Mouse (Mus musculus) MEL (cell line): ENCODE results near the gene Pfdn6. TPM values are rescaled to one million over a fixed set of nuclear protein-coding genes. Genes with fewer than 3 reads are reported as not detected.
A peak's percentile ranks its signal among the peaks of the same experiment; 100 is the strongest.

Experiments
- DNase-seq: peaks from one replicate; pipeline ENCODE4 v3.0.0; 2011; ENCODE audit warnings: low read depth, low spot score
- H3K27ac ChIP-seq: 2 replicates; pipeline ENCODE4 v1.5.1; 2012; ENCODE audit warnings: low read depth, mild to moderate bottlenecking, control low read depth, low read length, moderate library complexity; ENCODE audit not compliant: control insufficient read depth
- H3K27me3 ChIP-seq, 2 experiments: fragments of 150-350 bp in 1 of 2; sonication (generic) in 1 of 2; 2 replicates each; pipeline ENCODE4 v1.6.1; 2012; ENCODE audit warnings: low read length in 2 of 2, mild to moderate bottlenecking in 2 of 2, improper control_type of control experiment in 1 of 2, moderate library complexity in 1 of 2; ENCODE audit not compliant: insufficient read depth in 2 of 2, control insufficient read depth in 1 of 2
- H3K36me3 ChIP-seq, 2 experiments: 2 replicates each; pipeline ENCODE4 v1.6.1; 2012 to 2014; ENCODE audit warnings: low read length in 2 of 2, improper control_type of control experiment in 1 of 2, inconsistent platforms in 1 of 2, mild to moderate bottlenecking in 1 of 2; ENCODE audit not compliant: insufficient read depth in 2 of 2, control insufficient read depth in 1 of 2
- H3K4me1 ChIP-seq, 2 experiments: fragments of 150-350 bp in 1 of 2; sonication (generic) in 1 of 2; 2 replicates each; pipeline ENCODE4 v1.6.1; 2012; ENCODE audit warnings: low read length in 2 of 2, improper control_type of control experiment in 1 of 2, mild to moderate bottlenecking in 1 of 2; ENCODE audit not compliant: insufficient read depth in 2 of 2, control insufficient read depth in 1 of 2
- H3K4me3 ChIP-seq, 2 experiments: fragments of 150-350 bp in 1 of 2; sonication (generic) in 1 of 2; 2 replicates each; pipeline ENCODE4 v1.5.1; 2012; ENCODE audit warnings: low read depth in 2 of 2, low read length in 2 of 2, mild to moderate bottlenecking in 2 of 2, moderate library complexity in 2 of 2, control low read depth in 1 of 2, improper control_type of control experiment in 1 of 2; ENCODE audit not compliant: control insufficient read depth in 1 of 2, insufficient read depth in 1 of 2
- H3K79me2 ChIP-seq: 2 replicates; pipeline ENCODE4 v1.6.1; 2012; ENCODE audit warnings: mild to moderate bottlenecking, low read length, moderate library complexity; ENCODE audit not compliant: control insufficient read depth, poor library complexity, insufficient read depth
- H3K9ac ChIP-seq: 2 replicates; pipeline ENCODE4 v1.6.1; 2012; ENCODE audit warnings: low read depth, mild to moderate bottlenecking, control low read depth, low read length, moderate library complexity; ENCODE audit not compliant: control insufficient read depth, poor library complexity, severe bottlenecking
- H3K9me3 ChIP-seq: fragments of 150-350 bp; sonication (generic); replicated peaks from 2 replicates; pipeline ENCODE4 v1.6.1; 2012; ENCODE audit warnings: mild to moderate bottlenecking, low read length, improper control_type of control experiment, moderate library complexity; ENCODE audit not compliant: insufficient read depth
- CTCF ChIP-seq, 3 experiments: IDR thresholded peaks in 2 of 3; conservative IDR thresholded peaks in 1 of 3; 2 replicates each; pipeline ENCODE4 v1.5.1; 2011 to 2012; ENCODE audit warnings: low read length in 3 of 3, low read depth in 2 of 3, mild to moderate bottlenecking in 2 of 3, improper control_type of control experiment in 1 of 3, inconsistent platforms in 1 of 3, mixed read lengths in 1 of 3, moderate library complexity in 1 of 3; ENCODE audit not compliant: control insufficient read depth in 1 of 3, insufficient read depth in 1 of 3, poor library complexity in 1 of 3, severe bottlenecking in 1 of 3
- KAT2A ChIP-seq: conservative IDR thresholded peaks from 2 replicates; pipeline ENCODE4 v1.6.1; 2012; ENCODE audit warnings: low read depth, low read length, improper control_type of control experiment, inconsistent platforms
- MAX ChIP-seq: IDR thresholded peaks from 2 replicates; pipeline ENCODE4 v1.6.1; 2011; ENCODE audit warnings: low read length, improper control_type of control experiment
- MEF2A ChIP-seq: IDR thresholded peaks from 2 replicates; pipeline ENCODE4 v1.6.1; 2014; ENCODE audit warnings: low read depth, mild to moderate bottlenecking, inconsistent platforms, low read length, improper control_type of control experiment; ENCODE audit not compliant: poor library complexity, insufficient replicate concordance, severe bottlenecking; ENCODE audit errors: extremely low read depth
- MXI1 ChIP-seq: IDR thresholded peaks from 2 replicates; pipeline ENCODE4 v1.6.1; 2011; ENCODE audit warnings: mild to moderate bottlenecking, low read depth, low read length, improper control_type of control experiment
- MYB ChIP-seq: IDR thresholded peaks from 2 replicates; pipeline ENCODE4 v1.6.1; 2011; ENCODE audit warnings: mild to moderate bottlenecking, low read depth, low read length, improper control_type of control experiment
- NRF1 ChIP-seq: IDR thresholded peaks from 2 replicates; pipeline ENCODE4 v1.6.1; 2014; ENCODE audit warnings: low read depth, mild to moderate bottlenecking, inconsistent platforms, low read length, improper control_type of control experiment, moderate library complexity; ENCODE audit not compliant: poor library complexity, insufficient read depth, severe bottlenecking
- POLR2A ChIP-seq, 2 experiments: IDR thresholded peaks; 2 replicates each; pipeline ENCODE4 v1.6.1; 2011 to 2012; ENCODE audit warnings: low read length in 2 of 2, mild to moderate bottlenecking in 2 of 2, control low read depth in 1 of 2, improper control_type of control experiment in 1 of 2, low read depth in 1 of 2, moderate library complexity in 1 of 2; ENCODE audit not compliant: control insufficient read depth in 1 of 2, insufficient read depth in 1 of 2, poor library complexity in 1 of 2
- SIN3A ChIP-seq: IDR thresholded peaks from 2 replicates; pipeline ENCODE4 v1.6.1; 2012; ENCODE audit warnings: low read length, improper control_type of control experiment, inconsistent platforms
- UBTF ChIP-seq: IDR thresholded peaks from 2 replicates; pipeline ENCODE4 v1.6.1; 2012; ENCODE audit warnings: low read depth, mild to moderate bottlenecking, inconsistent platforms, low read length, improper control_type of control experiment, moderate library complexity, borderline replicate concordance; ENCODE audit not compliant: insufficient read depth
- USF2 ChIP-seq, 2 experiments: IDR thresholded peaks; 2 replicates each; pipeline ENCODE4 v1.6.1; 2011 to 2012; ENCODE audit warnings: improper control_type of control experiment in 2 of 2, low read length in 2 of 2, borderline replicate concordance in 1 of 2, inconsistent platforms in 1 of 2, low read depth in 1 of 2, mild to moderate bottlenecking in 1 of 2; ENCODE audit not compliant: insufficient read depth in 1 of 2
- ZNF384 ChIP-seq: IDR thresholded peaks from 2 replicates; pipeline ENCODE4 v1.6.1; 2012; ENCODE audit warnings: low read depth, mild to moderate bottlenecking, inconsistent platforms, low read length, improper control_type of control experiment
- polyA plus RNA-seq, 2 experiments: library from polyadenylated mRNA; stranded (reverse) in 1 of 2; unstranded in 1 of 2; fragments of >175 nt in 1 of 2; fragments of >200 nt in 1 of 2; gene quantifications; 2 replicates each; pipeline versions ENCODE4 v1.2.1 to v1.2.4; 2012; ENCODE audit warnings: low replicate concordance in 2 of 2, low read depth in 1 of 2; ENCODE audit not compliant: insufficient read length in 2 of 2, insufficient read depth in 1 of 2, missing spikeins in 1 of 2
- total RNA-seq: library from RNA; depleted of rRNA; stranded (reverse); fragments of 300-350 nt; gene quantifications from 2 replicates; pipeline ENCODE4 v1.2.3, GENCODE M21; 2012

Gene Pfdn6
- total and polyA plus RNA-seq, 3 experiments: 222 to 239 TPM; not detected in 1

DNA sequence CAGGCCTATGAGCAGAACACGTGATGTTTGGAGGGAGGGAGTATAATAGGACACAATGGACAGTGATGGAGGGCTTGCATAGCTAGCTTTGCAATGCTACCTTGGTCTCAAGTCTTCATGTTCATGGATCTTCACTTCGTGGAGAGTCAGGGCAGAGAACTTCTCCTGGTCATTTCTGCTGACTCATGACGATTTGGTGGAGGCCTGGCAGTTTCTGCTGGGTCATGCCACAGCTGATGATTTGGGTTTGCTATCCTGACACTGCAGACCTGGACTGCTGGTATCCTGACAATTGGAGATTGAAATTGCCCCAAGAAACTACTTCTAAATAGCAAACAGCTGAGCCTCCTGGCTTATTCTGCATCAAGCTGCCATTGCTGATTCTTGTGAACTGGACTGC lies 33.4 kb upstream of the Pfdn6 start:
- no peaks in the 10 kb centered on the region for H3K79me2 ChIP-seq
- no peak for DNase-seq

DNA sequence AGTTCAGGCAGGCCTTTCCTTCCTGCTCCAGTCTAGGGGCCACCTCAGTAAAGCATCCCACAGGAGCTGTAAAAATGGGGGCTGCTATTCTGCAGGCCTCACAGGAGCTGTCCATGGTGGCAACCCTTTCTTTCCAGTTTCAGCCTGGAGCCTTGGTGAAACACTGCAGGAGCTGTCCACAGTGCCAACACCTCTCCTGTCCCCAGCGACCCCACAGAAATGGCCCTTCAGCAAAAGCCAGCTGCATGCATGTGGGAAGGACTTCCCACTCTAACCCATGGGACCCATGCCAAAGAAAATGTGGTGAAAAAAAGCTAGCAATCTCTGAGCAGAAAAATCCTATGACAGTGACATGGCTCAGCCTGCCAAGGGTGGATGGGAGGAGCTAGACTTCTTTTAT lies 32.5 kb upstream of the Pfdn6 start:
- no peaks in the 10 kb centered on the region for H3K36me3 ChIP-seq
- no peak overlapping the region for H3K27ac ChIP-seq
- H3K9me3 ChIP-seq: no peaks in the 10 kb centered on the region

More for the DNA sequence above, 33.4 kb upstream of the Pfdn6 start:
- Histone ChIP-seq H3K36me3 (no peaks in the 10 kb centered on the region), H3K4me1 (no peaks in the 10 kb centered on the region), H3K27me3 (peaks cover 0 to 1% of the 10 kb centered on the region in 2 experiments; a peak in 1 of 4 replicates), H3K4me3 (no peak overlapping the region), H3K27ac (no peak overlapping the region), H3K9me3 (no peaks in the 10 kb centered on the region), H3K9ac (no peak overlapping the region)
- no peak for TF ChIP-seq MAX
- no peak for TF ChIP-seq MEF2A
- no peak for TF ChIP-seq UBTF
- TF ChIP-seq MYB: no peak
- TF ChIP-seq POLR2A (IDR thresholded peaks at IDR 0.05; ENCODE audit: control insufficient read depth in 1 of 2, insufficient read depth in 1 of 2, low read depth in 1 of 2, low read length in 2 of 2, poor library complexity in 1 of 2): no peak
- no peak for TF ChIP-seq KAT2A

DNA sequence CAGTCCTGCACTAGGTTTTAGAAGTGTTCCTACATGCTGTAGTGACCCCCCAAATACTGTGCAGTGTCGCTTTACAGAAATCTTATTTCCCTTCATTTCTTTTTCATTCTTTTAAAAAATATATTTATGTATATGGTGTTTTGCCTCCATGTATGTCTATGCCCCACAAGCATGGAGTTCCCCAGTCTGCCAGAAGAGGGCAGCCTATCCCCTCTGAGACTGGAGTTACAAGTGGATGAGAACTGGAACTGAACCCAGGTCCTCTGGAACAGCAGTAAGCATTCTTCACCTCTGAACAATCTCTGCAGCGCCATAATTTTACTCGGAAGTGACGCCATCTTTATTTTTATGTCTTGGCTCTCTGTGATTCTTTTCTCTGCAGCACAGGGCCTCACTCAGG lies 29.3 kb upstream of the Pfdn6 start:
- H3K36me3 ChIP-seq: no peaks in the 10 kb centered on the region
- peaks cover 0 to 1% of the 10 kb centered on the region in 2 experiments; a peak in 1 of 4 replicates for H3K27me3 ChIP-seq
- no peak for TF ChIP-seq NRF1
- peak; percentile 11 to 37 (median 16); a peak in 2 of 6 replicates for TF ChIP-seq CTCF (IDR thresholded peaks at IDR 0.05 in 2 of 3, conservative IDR thresholded peaks at IDR 0.05 in 1 of 3; ENCODE audit: control insufficient read depth in 1 of 3, insufficient read depth in 1 of 3, low read depth in 2 of 3, low read length in 3 of 3, poor library complexity in 1 of 3, severe bottlenecking in 1 of 3)
- TF ChIP-seq, all 39 proteins: peak for 1
- no peak overlapping the region for H3K9ac ChIP-seq
- H3K27ac ChIP-seq: no peak overlapping the region
- H3K79me2 ChIP-seq: no peaks in the 10 kb centered on the region
- H3K4me1 ChIP-seq: no peaks in the 10 kb centered on the region
- DNase-seq: peak; percentile 34
- no peaks in the 10 kb centered on the region for H3K9me3 ChIP-seq
- H3K4me3 ChIP-seq: no peak overlapping the region

More for the DNA sequence above, 32.5 kb upstream of the Pfdn6 start:
- Histone ChIP-seq H3K4me1 (no peaks in the 10 kb centered on the region), H3K4me3 (no peak overlapping the region), H3K9ac (no peak overlapping the region), H3K27me3 (peaks cover 0 to 1% of the 10 kb centered on the region in 2 experiments; a peak in 1 of 4 replicates), H3K79me2 (no peaks in the 10 kb centered on the region)
- DNase-seq: peak; percentile 85
- no peak for TF ChIP-seq USF2 (IDR thresholded peaks at IDR 0.05; ENCODE audit: borderline replicate concordance in 1 of 2, insufficient read depth in 1 of 2, low read depth in 1 of 2, low read length in 2 of 2)
- TF ChIP-seq MXI1: peak; percentile 97
- TF ChIP-seq ZNF384: no peak
- TF ChIP-seq SIN3A: peak; percentile 99
